ENCODE assay signal across 8 mouse cellular contexts in the genomic region with DNA sequence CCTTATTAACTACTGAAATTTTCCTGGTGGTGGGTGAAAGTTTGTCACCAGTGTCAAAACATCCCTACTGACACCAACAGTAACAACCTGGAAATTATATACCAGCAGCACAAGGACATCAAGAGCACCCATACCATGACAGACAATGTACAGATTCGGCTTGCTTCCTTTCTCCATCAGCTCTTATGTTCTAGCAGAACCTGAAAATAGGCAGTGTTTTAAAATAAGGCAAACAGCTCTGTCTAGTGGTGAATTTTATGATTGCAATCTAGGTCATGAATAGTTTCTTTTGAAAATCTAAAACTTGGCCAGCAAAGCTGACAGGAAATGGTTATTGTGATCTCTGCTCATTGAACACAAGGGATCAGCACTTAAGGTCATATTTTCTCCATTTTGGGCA.
DNase-seq lines count a peak whose midpoint lies in the region; ATAC-seq lines count a peak whose summit lies in the region.

No protein-coding gene starts in this region.

- H3K4me2 ChIP-seq in kidney, embryonic 16.5 days (replicated peaks; ENCODE audit: low read depth, low read length) = no peak overlapping the region

- H3K4me1 ChIP-seq in kidney, embryonic 16.5 days (ENCODE audit: insufficient read depth, low read length) = no peaks in the 10 kb centered on the region

- no peak overlapping the region for H3K9ac ChIP-seq in kidney, embryonic 16.5 days (replicated peaks; ENCODE audit: low read length)

- H3K27me3 ChIP-seq in kidney, embryonic 16.5 days (ENCODE audit: insufficient read depth, low read length) = no peaks in the 10 kb centered on the region

- peak; percentile 10 to 49 for DNase-seq in cerebellum, postnatal 10 days
- no peak for DNase-seq in cerebellum, adult 9-11 months
- peak; percentile 59 for DNase-seq in layer of hippocampus, adult 9-10 months (ENCODE audit: low spot score)
- DNase-seq in layer of hippocampus, adult 8-10 months (ENCODE audit: low spot score in 2 of 2) = no peak
- peak; percentile 33 for DNase-seq in R1 (ENCODE audit: low read depth, low spot score)
- DNase-seq in hindlimb bud, embryonic 11.5 days (ENCODE audit: extremely low spot score, low read depth, low spot score) = peak; percentile 42
- DNase-seq in thymus, postnatal 10 days (ENCODE audit: low spot score in 2 of 2) = no peak

- H3K27ac ChIP-seq in kidney, embryonic 16.5 days (ENCODE audit: low read length) = no peak overlapping the region

- 37% methylated on average over 1 of the region's 1 CpGs for WGBS in kidney, embryonic 16.5 days

- ATAC-seq in kidney, embryonic 16.5 days (ENCODE audit: low FRiP score, low TSS enrichment) = no peak

- H3K36me3 ChIP-seq in kidney, embryonic 16.5 days (ENCODE audit: insufficient read depth, low read length) = no peaks in the 10 kb centered on the region

- H3K9me3 ChIP-seq in kidney, embryonic 16.5 days (ENCODE audit: low read length) = no peaks in the 10 kb centered on the region

- no peak overlapping the region for H3K4me3 ChIP-seq in kidney, embryonic 16.5 days (ENCODE audit: low read length)

Comparison
In these comparisons a context has a peak if more than half of its experiments do, and no peak if none do; other contexts are left out.
1. DNase-seq: peak in cerebellum, postnatal 10 days (2 of 2), layer of hippocampus, adult 9-10 months (single experiment), R1 (single experiment) and hindlimb bud, embryonic 11.5 days (single experiment); none in cerebellum, adult 9-11 months (single experiment), layer of hippocampus, adult 8-10 months (0 of 2) and thymus, postnatal 10 days (0 of 2).